ENCODE assay signal across 24 mouse cellular contexts in the genomic region with DNA sequence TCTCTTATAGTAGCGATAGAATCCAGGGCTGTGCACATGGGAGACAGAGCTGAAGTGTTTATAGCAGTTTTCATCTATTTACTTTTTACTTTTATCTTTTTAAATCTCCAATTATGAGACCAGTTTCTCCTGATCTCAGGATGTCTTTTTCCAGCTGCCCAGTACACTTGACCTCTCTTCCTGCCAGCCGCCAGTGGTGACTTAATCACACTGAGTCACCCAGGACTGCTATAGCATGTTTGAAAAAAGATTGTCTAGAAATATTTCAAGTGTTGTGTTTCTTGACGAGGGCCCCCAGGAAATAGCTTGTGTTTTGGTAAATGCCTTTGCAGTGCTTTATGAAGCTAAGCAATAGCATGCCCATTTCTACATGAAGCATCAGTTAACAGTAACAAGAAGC. TPM values are rescaled to one million over a fixed set of nuclear protein-coding genes. Genes with fewer than 3 reads are reported as not detected.
DNase-seq lines count a peak whose midpoint lies in the region; ATAC-seq and TF ChIP-seq lines count a peak whose summit lies in the region.
"Had no signal": no experiment of that assay in that cellular context is flagged by ENCODE, and none has a peak within 500 bp of the region (broad histone marks: within the 10 kb centered on the region; RNA-seq: fewer than 3 reads in every experiment).

No protein-coding gene starts in this region.

- 0 out of 2 replicates have a peak overlapping the region, but pooled peaks have one; percentile 32 for H3K27ac ChIP-seq in kidney, embryonic 15.5 days
- H3K27ac ChIP-seq in left cerebral cortex, adult 2 months: no peak overlapping the region
- H3K27ac ChIP-seq: intestine, embryonic 15.5 days; limb, embryonic 15.5 days; liver, embryonic 14.5 days; neural tube, embryonic 12.5 days had no signal

- intact Hi-C loops in left cerebral cortex, adult 2 months (cut with DNase I): no loop called here

- no peaks in the 10 kb centered on the region for H3K27me3 ChIP-seq in kidney, embryonic 15.5 days
- H3K27me3 ChIP-seq: intestine, embryonic 15.5 days; limb, embryonic 15.5 days; neural tube, embryonic 12.5 days; Patski had no signal

- H3K36me3 ChIP-seq in kidney, embryonic 15.5 days: no peaks in the 10 kb centered on the region
- H3K36me3 ChIP-seq: intestine, embryonic 15.5 days; neural tube, embryonic 12.5 days had no signal

- H3K4me2 ChIP-seq in kidney, embryonic 15.5 days: no peak overlapping the region
- H3K4me2 ChIP-seq: intestine, embryonic 15.5 days; limb, embryonic 15.5 days; lung, embryonic 14.5 days; neural tube, embryonic 12.5 days had no signal

- no peak for ATAC-seq in kidney, embryonic 15.5 days (replicated peaks; ENCODE audit: low FRiP score)
- ATAC-seq: forebrain, embryonic 14.5 days; hindbrain, embryonic 16.5 days; intestine, embryonic 15.5 days; Patski had no signal

- no peaks in the 10 kb centered on the region for H3K9me3 ChIP-seq in kidney, embryonic 15.5 days (replicated peaks)
- H3K9me3 ChIP-seq: intestine, embryonic 15.5 days; limb, embryonic 15.5 days; neural tube, embryonic 12.5 days had no signal

- no peak overlapping the region for H3K9ac ChIP-seq in kidney, embryonic 15.5 days
- H3K9ac ChIP-seq: intestine, embryonic 15.5 days; limb, embryonic 15.5 days; liver, embryonic 14.5 days; lung, embryonic 14.5 days; neural tube, embryonic 12.5 days had no signal

- H3K4me1 ChIP-seq in kidney, embryonic 15.5 days: peaks cover 11% of the 10 kb centered on the region; the same call in 1 of the 2 replicates
- H3K4me1 ChIP-seq: neural tube, embryonic 12.5 days had no signal

- no peak for TF ChIP-seq CTCF in left cerebral cortex, adult 2 months (IDR thresholded peaks at IDR 0.05)

- no peak for DNase-seq in kidney, postnatal 10 days
- DNase-seq in MN1 (ENCODE audit: low spot score): peak; percentile 42
- DNase-seq in adrenal gland, postnatal 25 days: peak; percentile 26
- no peak for DNase-seq in layer of hippocampus, adult 11-12 months (ENCODE audit: low spot score)
- DNase-seq in right cerebral cortex, adult 2 months (ENCODE audit: low spot score in 2 of 2): no peak
- no peak for DNase-seq in left cerebral cortex, adult 2 months (ENCODE audit: extremely low spot score in 1 of 2, low spot score in 2 of 2)
- DNase-seq: cerebellum, adult 2 months; cerebellum, postnatal 25 days; kidney, adult 8-10 months; kidney, postnatal 25 days; left cerebral cortex, postnatal 4 days; lung, embryonic 14.5 days; lung, postnatal 4 days; midbrain, embryonic 14.5 days; retina, postnatal 1 day; thymus, postnatal 4 days had no signal

- 46% methylated on average over 3 of the region's 3 CpGs for WGBS in kidney, embryonic 15.5 days

- no peak overlapping the region for H3K4me3 ChIP-seq in kidney, embryonic 15.5 days (replicated peaks)
- H3K4me3 ChIP-seq in left cerebral cortex, adult 2 months: no peak overlapping the region
- H3K4me3 ChIP-seq: intestine, embryonic 15.5 days; limb, embryonic 15.5 days; neural tube, embryonic 12.5 days had no signal

RNA-seq across cellular contexts. Expression of gene Sesn3, which starts 10.2 kb away (rescaled TPM):
- 20.9 and 21.7 TPM in 2 replicates for polyA plus RNA-seq in kidney, embryonic 15.5 days (2015; fragmentation: Nextera tagmentation; extraction: Ambion mirVana)
- 43.2 and 75.5 TPM in 2 replicates for total RNA-seq in adrenal gland, postnatal 25 days (2021)
- 100 to 1,000 TPM; 111 to 118 TPM for total RNA-seq in left cerebral cortex, adult 2 months (2021)

Comparison
In these comparisons a context has a peak if more than half of its experiments do, and no peak if none do; other contexts are left out.
1. DNase-seq: peak in MN1 (single experiment) and adrenal gland, postnatal 25 days (single experiment); none in kidney, postnatal 10 days (single experiment), layer of hippocampus, adult 11-12 months (single experiment), right cerebral cortex, adult 2 months (0 of 2) and left cerebral cortex, adult 2 months (0 of 2).